ENCODE assay signal across 7 mouse cellular contexts in the genomic region with DNA sequence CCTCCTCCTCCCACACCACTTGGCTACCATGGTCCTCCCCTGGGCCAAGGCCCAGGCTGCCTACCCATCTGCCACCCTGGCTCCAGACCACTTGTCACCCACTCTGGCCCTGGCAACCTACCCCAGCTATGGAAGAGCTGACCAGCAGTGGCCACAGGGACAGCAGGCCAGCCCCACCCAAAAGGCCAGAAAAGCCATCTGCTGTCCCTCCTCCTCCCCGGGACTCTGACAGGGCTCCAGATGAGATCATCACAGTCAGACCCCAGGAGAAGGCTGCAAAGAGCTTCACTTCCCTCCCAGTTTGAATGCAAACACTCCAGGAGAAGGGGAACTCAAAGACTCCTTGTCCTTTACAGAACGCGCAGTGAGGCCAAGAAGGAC. TPM values are rescaled to one million over a fixed set of nuclear protein-coding genes. Genes with fewer than 3 reads are reported as not detected.
DNase-seq lines count a peak whose midpoint lies in the region; ATAC-seq and TF ChIP-seq lines count a peak whose summit lies in the region.

No protein-coding gene starts in this region.

- TF ChIP-seq POLR2A in myocyte (IDR thresholded peaks at IDR 0.05; ENCODE audit: insufficient read length, low read depth): no peak

- WGBS in lung, embryonic 16.5 days: 24% methylated on average over 3 of the region's 3 CpGs
- WGBS in embryonic facial prominence, embryonic 12.5 days: 47% methylated on average over 3 of the region's 3 CpGs
- WGBS in hindbrain, embryonic 14.5 days: 49% methylated on average over 3 of the region's 3 CpGs

- H3K9me3 ChIP-seq in lung, embryonic 16.5 days (ENCODE audit: control insufficient read depth, low read length): no peaks in the 10 kb centered on the region
- H3K9me3 ChIP-seq in embryonic facial prominence, embryonic 12.5 days: no peaks in the 10 kb centered on the region
- H3K9me3 ChIP-seq in hindbrain, embryonic 14.5 days (ENCODE audit: control insufficient read depth, low read length): no peaks in the 10 kb centered on the region

- ATAC-seq in lung, embryonic 16.5 days (ENCODE audit: low read depth): peak; percentile 15
- ATAC-seq in embryonic facial prominence, embryonic 12.5 days (ENCODE audit: insufficient number of reproducible peaks, insufficient read depth, low FRiP score, low TSS enrichment): no peak
- no peak for ATAC-seq in hindbrain, embryonic 14.5 days (ENCODE audit: low FRiP score)

- H3K4me1 ChIP-seq in lung, embryonic 16.5 days (replicated peaks; ENCODE audit: control insufficient read depth, insufficient read depth, low read length): peaks cover 90% of the 10 kb centered on the region
- H3K4me1 ChIP-seq in embryonic facial prominence, embryonic 12.5 days: peaks cover 68% of the 10 kb centered on the region
- peaks cover 91% of the 10 kb centered on the region for H3K4me1 ChIP-seq in hindbrain, embryonic 14.5 days (replicated peaks; ENCODE audit: control insufficient read depth, insufficient read depth, low read length)

- DNase-seq in lung, postnatal 25 days (ENCODE audit: low spot score): no peak
- DNase-seq in hindbrain, embryonic 14.5 days (ENCODE audit: low spot score): no peak
- DNase-seq in ovary, postnatal 14 days (ENCODE audit: low spot score): no peak
- DNase-seq in embryo, embryonic 9.5 days (ENCODE audit: extremely low spot score): no peak

- no peak overlapping the region for H3ac ChIP-seq in myocyte (ENCODE audit: control insufficient read depth, insufficient read length)

- H3K27ac ChIP-seq in lung, embryonic 16.5 days (ENCODE audit: low read length): peak overlapping the region; percentile 95
- peak overlapping the region; percentile 61; the same call in 1 of the 2 replicates for H3K27ac ChIP-seq in embryonic facial prominence, embryonic 12.5 days
- peak overlapping the region; percentile 71 for H3K27ac ChIP-seq in hindbrain, embryonic 14.5 days

- no peak overlapping the region for H3K4me3 ChIP-seq in lung, embryonic 16.5 days (ENCODE audit: low read length)
- no peak overlapping the region for H3K4me3 ChIP-seq in embryonic facial prominence, embryonic 12.5 days
- H3K4me3 ChIP-seq in hindbrain, embryonic 14.5 days (replicated peaks; ENCODE audit: low read length): no peak overlapping the region
- no peak overlapping the region for H3K4me3 ChIP-seq in myocyte

- peaks cover 81% of the 10 kb centered on the region for H3K79me2 ChIP-seq in myocyte (ENCODE audit: control insufficient read depth, insufficient read depth)

- H3K36me3 ChIP-seq in lung, embryonic 16.5 days (ENCODE audit: control insufficient read depth, insufficient read depth, low read length): no peaks in the 10 kb centered on the region
- peaks cover 13% of the 10 kb centered on the region for H3K36me3 ChIP-seq in embryonic facial prominence, embryonic 12.5 days
- peaks cover 15% of the 10 kb centered on the region for H3K36me3 ChIP-seq in hindbrain, embryonic 14.5 days (replicated peaks; ENCODE audit: control insufficient read depth, insufficient read depth)
- no peaks in the 10 kb centered on the region for H3K36me3 ChIP-seq in myocyte (ENCODE audit: control insufficient read depth, insufficient read depth)

- peak overlapping the region; percentile 58 for H3K9ac ChIP-seq in lung, embryonic 16.5 days (ENCODE audit: low read length)
- H3K9ac ChIP-seq in embryonic facial prominence, embryonic 12.5 days: no peak overlapping the region
- H3K9ac ChIP-seq in hindbrain, embryonic 14.5 days: peak overlapping the region; percentile 24; the same call in 1 of the 2 replicates

- H3K27me3 ChIP-seq in lung, embryonic 16.5 days (ENCODE audit: control insufficient read depth, insufficient read depth, low read depth, low read length): no peaks in the 10 kb centered on the region
- no peaks in the 10 kb centered on the region for H3K27me3 ChIP-seq in embryonic facial prominence, embryonic 12.5 days
- H3K27me3 ChIP-seq in hindbrain, embryonic 14.5 days (ENCODE audit: control insufficient read depth, insufficient read depth, low read length): no peaks in the 10 kb centered on the region
- H3K27me3 ChIP-seq in myocyte (ENCODE audit: control insufficient read depth, insufficient read depth, insufficient read length): no peaks in the 10 kb centered on the region

- H3K4me2 ChIP-seq in lung, embryonic 16.5 days (ENCODE audit: low read depth, low read length): peak overlapping the region; percentile 29
- H3K4me2 ChIP-seq in embryonic facial prominence, embryonic 12.5 days (replicated peaks): no peak overlapping the region
- H3K4me2 ChIP-seq in hindbrain, embryonic 14.5 days (replicated peaks): peak overlapping the region; percentile 9; the same call in 1 of the 2 replicates
- peak overlapping the region; percentile 78 for H3K4me2 ChIP-seq in myocyte (ENCODE audit: low read depth)

TF ChIP-seq in myocyte, 11 proteins besides CTCF, POLR2A, EP300 and RAD21:
- TF ChIP-seq SRF (IDR thresholded peaks at IDR 0.05; ENCODE audit: control insufficient read depth, insufficient read length, low read depth): no peak
- TF ChIP-seq REST (IDR thresholded peaks at IDR 0.05; ENCODE audit: insufficient read depth, insufficient read length): no peak
- TF ChIP-seq TCF12 (IDR thresholded peaks at IDR 0.05; ENCODE audit: insufficient read depth, poor library complexity, severe bottlenecking): peak; percentile 47
- TF ChIP-seq MYOD1 (IDR thresholded peaks at IDR 0.05; ENCODE audit: control insufficient read depth in 1 of 3, insufficient read length in 2 of 3, low read depth in 2 of 3): peak; percentile 77 to 93 (median 82)
- TF ChIP-seq TCF3 (IDR thresholded peaks at IDR 0.05; ENCODE audit: insufficient read length, low read depth): peak; percentile 70
- TF ChIP-seq USF1 (IDR thresholded peaks at IDR 0.05; ENCODE audit: low read depth): no peak
- TF ChIP-seq E2F4 (IDR thresholded peaks at IDR 0.05; ENCODE audit: insufficient read depth): no peak
- TF ChIP-seq MYOG (IDR thresholded peaks at IDR 0.05; ENCODE audit: control insufficient read depth in 1 of 3, insufficient read depth in 1 of 3, insufficient read length in 2 of 3, low read depth in 2 of 3): peak; percentile 72 to 97 (median 77)
- no peak for TF ChIP-seq POLR2AphosphoS2 (IDR thresholded peaks at IDR 0.05; ENCODE audit: insufficient read length, low read depth)
- no peak for TF ChIP-seq MAX (IDR thresholded peaks at IDR 0.05; ENCODE audit: low read depth)
- TF ChIP-seq CEBPB (IDR thresholded peaks at IDR 0.05; ENCODE audit: insufficient read depth, poor library complexity, severe bottlenecking): no peak

RNA-seq across cellular contexts. Expression of gene Soga1, which starts 9.7 kb away (rescaled TPM):
- polyA plus RNA-seq in lung, embryonic 16.5 days (2015; fragmentation: Nextera tagmentation; extraction: Ambion mirVana): 4.0 and 4.1 TPM in 2 replicates
- 5.7 and 7.8 TPM in 2 replicates for polyA plus RNA-seq in embryonic facial prominence, embryonic 12.5 days (2016; fragmentation: Nextera tagmentation; extraction: Ambion mirVana)
- polyA plus RNA-seq in hindbrain, embryonic 14.5 days (2014; fragmentation: Nextera tagmentation; extraction: Ambion mirVana): 9.5 and 9.7 TPM in 2 replicates
- polyA plus RNA-seq in myocyte (2012; fragmentation: generic; extraction: Trizol): 11.9 TPM

RNA-seq across cellular contexts. Expression of gene Tldc2, which starts 17.5 kb away (rescaled TPM):
- not detected in 2 replicates for polyA plus RNA-seq in lung, embryonic 16.5 days (2015; fragmentation: Nextera tagmentation; extraction: Ambion mirVana)
- polyA plus RNA-seq in embryonic facial prominence, embryonic 12.5 days (2016; fragmentation: Nextera tagmentation; extraction: Ambion mirVana): not detected in 2 replicates
- polyA plus RNA-seq in hindbrain, embryonic 14.5 days (2014; fragmentation: Nextera tagmentation; extraction: Ambion mirVana): not detected in 2 replicates
- polyA plus RNA-seq in myocyte (2012; fragmentation: generic; extraction: Trizol): not detected
